Mouse (Mus musculus): Measurements from ENCODE around the gene Myh9.
"Not testable (repeated sequence)": the region's sequence is repeated elsewhere in the genome, so short reads cannot be mapped to it uniquely, and the experiment has no call there.

Myh9 gene

GRCm38 (mm10) chr15:77847108-77847507 lies 5.1 kb upstream of the Myh9 start:
- in situ Hi-C loops (cut with MboI; ENCODE audit: low pct_unique_long_range_greater_than_20kb in 1 of 2, low sequenced_read_pairs in 2 of 2, unreplicated experiment in 1 of 2): no loop called here

- in situ Hi-C loops (cut with MboI; ENCODE audit: low pct_unique_long_range_greater_than_20kb in 1 of 2, low sequenced_read_pairs in 2 of 2, unreplicated experiment in 1 of 2): not testable (repeated sequence)
Observed at GRCm38 (mm10) chr15:77845931-77846595, 4.1 kb upstream of the Myh9 start.

- in situ Hi-C loops (cut with MboI; ENCODE audit: low pct_unique_long_range_greater_than_20kb in 1 of 2, low sequenced_read_pairs in 2 of 2, unreplicated experiment in 1 of 2): no loop called here
Observed at GRCm38 (mm10) chr15:77844955-77845635, 3.1 kb upstream of the Myh9 start.

GRCm38 (mm10) chr15:77844048-77844447 lies 2.1 kb upstream of the Myh9 start:
- in situ Hi-C loops (cut with MboI; ENCODE audit: low pct_unique_long_range_greater_than_20kb in 1 of 2, low sequenced_read_pairs in 2 of 2, unreplicated experiment in 1 of 2): no loop called here

GRCm38 (mm10) chr15:77843494-77844041 lies 1.6 kb upstream of the Myh9 start:
- in situ Hi-C loops (cut with MboI; ENCODE audit: low pct_unique_long_range_greater_than_20kb in 1 of 2, low sequenced_read_pairs in 2 of 2, unreplicated experiment in 1 of 2): not testable (repeated sequence)

GRCm38 (mm10) chr15:77843046-77843445 lies 1.1 kb upstream of the Myh9 start:
- in situ Hi-C loops (cut with MboI; ENCODE audit: low pct_unique_long_range_greater_than_20kb in 1 of 2, low sequenced_read_pairs in 2 of 2, unreplicated experiment in 1 of 2): no loop called here

- in situ Hi-C loops (cut with MboI; ENCODE audit: low pct_unique_long_range_greater_than_20kb in 1 of 2, low sequenced_read_pairs in 2 of 2, unreplicated experiment in 1 of 2): no loop called here
Observed at GRCm38 (mm10) chr15:77841361-77842046, 471 bp downstream of the Myh9 start.

- in situ Hi-C loops (cut with MboI; ENCODE audit: low pct_unique_long_range_greater_than_20kb in 1 of 2, low sequenced_read_pairs in 2 of 2, unreplicated experiment in 1 of 2): no loop called here
Observed at GRCm38 (mm10) chr15:77840450-77841360, 1.3 kb downstream of the Myh9 start.

GRCm38 (mm10) chr15:77839529-77840286 lies 2.3 kb downstream of the Myh9 start:
- in situ Hi-C loops (cut with MboI; ENCODE audit: low pct_unique_long_range_greater_than_20kb in 1 of 2, low sequenced_read_pairs in 2 of 2, unreplicated experiment in 1 of 2): no loop called here

- in situ Hi-C loops (cut with MboI; ENCODE audit: low pct_unique_long_range_greater_than_20kb in 1 of 2, low sequenced_read_pairs in 2 of 2, unreplicated experiment in 1 of 2): no loop called here
Observed at GRCm38 (mm10) chr15:77838530-77839387, 3.2 kb downstream of the Myh9 start.

- in situ Hi-C loops (cut with MboI; ENCODE audit: low pct_unique_long_range_greater_than_20kb in 1 of 2, low sequenced_read_pairs in 2 of 2, unreplicated experiment in 1 of 2): no loop called here
Observed at GRCm38 (mm10) chr15:77837444-77838117, 4.4 kb downstream of the Myh9 start.

GRCm38 (mm10) chr15:77836692-77837443 lies 5.1 kb downstream of the Myh9 start:
- in situ Hi-C loops (cut with MboI; ENCODE audit: low pct_unique_long_range_greater_than_20kb in 1 of 2, low sequenced_read_pairs in 2 of 2, unreplicated experiment in 1 of 2): no loop called here

GRCm38 (mm10) chr15:77835930-77836653 lies 5.9 kb downstream of the Myh9 start:
- in situ Hi-C loops (cut with MboI; ENCODE audit: low pct_unique_long_range_greater_than_20kb in 1 of 2, low sequenced_read_pairs in 2 of 2, unreplicated experiment in 1 of 2): no loop called here

- in situ Hi-C loops (cut with MboI; ENCODE audit: low pct_unique_long_range_greater_than_20kb in 1 of 2, low sequenced_read_pairs in 2 of 2, unreplicated experiment in 1 of 2): no loop called here
Observed at GRCm38 (mm10) chr15:77834336-77835268, 7.4 kb downstream of the Myh9 start.
